Mouse (Mus musculus): ENCODE data around the gene Ces3b. TPM values are rescaled to one million over a fixed set of nuclear protein-coding genes. Genes with fewer than 3 reads are reported as not detected.

Ces3b gene
- total and polyA plus RNA-seq, 3 experiments = not detected

GRCm38 (mm10) chr8:105045824-105046401 lies 37.6 kb upstream of the Ces3b start:
- H3K36me3 ChIP-seq (ENCODE audit: control insufficient read depth in 1 of 2, insufficient read depth in 2 of 2, low read length in 2 of 2) = no peaks in the 10 kb centered on the region
- TF ChIP-seq NELFE (IDR thresholded peaks at IDR 0.05; ENCODE audit: low read depth, low read length) (no peak), MAFK (IDR thresholded peaks at IDR 0.05; ENCODE audit: borderline replicate concordance, low read depth, low read length) (no peak), SMC3 (IDR thresholded peaks at IDR 0.05; ENCODE audit: low read depth, low read length) (no peak), ZKSCAN1 (IDR thresholded peaks at IDR 0.05; ENCODE audit: low read depth, low read length) (no peak), POLR2AphosphoS5 (IDR thresholded peaks at IDR 0.05; ENCODE audit: borderline replicate concordance, low read depth, low read length) (no peak), TCF12 (IDR thresholded peaks at IDR 0.05; ENCODE audit: low read depth, low read length) (no peak), NRF1 (IDR thresholded peaks at IDR 0.05; ENCODE audit: insufficient read depth, low read depth, low read length, poor library complexity, severe bottlenecking) (no peak), MYB (IDR thresholded peaks at IDR 0.05; ENCODE audit: low read depth, low read length) (no peak), EP300 (IDR thresholded peaks at IDR 0.05; ENCODE audit: low read depth in 1 of 2, low read length in 2 of 2) (no peak), POLR2AphosphoS2 (IDR thresholded peaks at IDR 0.05; ENCODE audit: low read length) (no peak), CHD2 (IDR thresholded peaks at IDR 0.05; ENCODE audit: low read length) (no peak), POLR2A (IDR thresholded peaks at IDR 0.05; ENCODE audit: control insufficient read depth in 1 of 2, insufficient read depth in 1 of 2, low read depth in 1 of 2, low read length in 2 of 2, poor library complexity in 1 of 2) (no peak), MAZ (IDR thresholded peaks at IDR 0.05; ENCODE audit: low read depth, low read length) (no peak), ETS1 (IDR thresholded peaks at IDR 0.05; ENCODE audit: low read depth, low read length) (no peak), RAD21 (IDR thresholded peaks at IDR 0.05; ENCODE audit: low read depth, low read length) (no peak), GATA1 (IDR thresholded peaks at IDR 0.05; ENCODE audit: low read depth, low read length) (no peak), GABPA (IDR thresholded peaks at IDR 0.05; ENCODE audit: low read depth, low read length) (no peak)
- H3K9ac ChIP-seq (ENCODE audit: control insufficient read depth, low read depth, low read length, poor library complexity, severe bottlenecking) = no peak overlapping the region
- no peaks in the 10 kb centered on the region for H3K4me1 ChIP-seq (ENCODE audit: control insufficient read depth in 1 of 2, insufficient read depth in 2 of 2, low read length in 2 of 2)
- H3K9me3 ChIP-seq (replicated peaks; ENCODE audit: insufficient read depth, low read length) = no peaks in the 10 kb centered on the region
- H3K27me3 ChIP-seq (ENCODE audit: control insufficient read depth in 1 of 2, insufficient read depth in 2 of 2, low read length in 2 of 2) = peaks cover 0 to 2% of the 10 kb centered on the region in 2 experiments; a peak in 3 of 4 replicates
- DNase-seq (ENCODE audit: low read depth, low spot score) = no peak
- H3K4me3 ChIP-seq (ENCODE audit: control insufficient read depth in 1 of 2, insufficient read depth in 1 of 2, low read depth in 2 of 2, low read length in 2 of 2) = no peak overlapping the region
- H3K79me2 ChIP-seq (ENCODE audit: control insufficient read depth, insufficient read depth, low read length, poor library complexity) = no peaks in the 10 kb centered on the region
- H3K27ac ChIP-seq (ENCODE audit: control insufficient read depth, low read depth, low read length) = no peak overlapping the region

- H3K4me3 ChIP-seq (ENCODE audit: control insufficient read depth in 1 of 2, insufficient read depth in 1 of 2, low read depth in 2 of 2, low read length in 2 of 2) = no peak within 1 kb of the TSS
- no peak within 1 kb of the TSS for H3K27ac ChIP-seq (ENCODE audit: control insufficient read depth, low read depth, low read length)
- H3K9ac ChIP-seq (ENCODE audit: control insufficient read depth, low read depth, low read length, poor library complexity, severe bottlenecking) = no peak within 1 kb of the TSS
- no peaks in the 10 kb centered on the region; a peak in 2 of 4 replicates for H3K27me3 ChIP-seq (ENCODE audit: control insufficient read depth in 1 of 2, insufficient read depth in 2 of 2, low read length in 2 of 2)
- no peak for DNase-seq (ENCODE audit: low read depth, low spot score)
- no peaks in the 10 kb centered on the region for H3K79me2 ChIP-seq (ENCODE audit: control insufficient read depth, insufficient read depth, low read length, poor library complexity)
- H3K36me3 ChIP-seq (ENCODE audit: control insufficient read depth in 1 of 2, insufficient read depth in 2 of 2, low read length in 2 of 2) = no peaks in the 10 kb centered on the region
- no peaks in the 10 kb centered on the region for H3K9me3 ChIP-seq (replicated peaks; ENCODE audit: insufficient read depth, low read length)
- no peak for TF ChIP-seq RCOR1 (IDR thresholded peaks at IDR 0.05; ENCODE audit: low read depth, low read length)
- TF ChIP-seq MXI1 (IDR thresholded peaks at IDR 0.05; ENCODE audit: low read depth, low read length) = no peak
- no peak for TF ChIP-seq POLR2A (IDR thresholded peaks at IDR 0.05; ENCODE audit: control insufficient read depth in 1 of 2, insufficient read depth in 1 of 2, low read depth in 1 of 2, low read length in 2 of 2, poor library complexity in 1 of 2)
- no peak for TF ChIP-seq NELFE (IDR thresholded peaks at IDR 0.05; ENCODE audit: low read depth, low read length)
- TF ChIP-seq TCF12 (IDR thresholded peaks at IDR 0.05; ENCODE audit: low read depth, low read length) = no peak
- TF ChIP-seq ELF1 (IDR thresholded peaks at IDR 0.05; ENCODE audit: low read depth, low read length) = no peak
- no peak for TF ChIP-seq MEF2A (IDR thresholded peaks at IDR 0.05; ENCODE audit: extremely low read depth, insufficient replicate concordance, low read depth, low read length, poor library complexity, severe bottlenecking)
- no peak for TF ChIP-seq HCFC1 (IDR thresholded peaks at IDR 0.05; ENCODE audit: low read depth, low read length)
- no peak for TF ChIP-seq CHD2 (IDR thresholded peaks at IDR 0.05; ENCODE audit: low read length)
- no peak for TF ChIP-seq USF1 (IDR thresholded peaks at IDR 0.05; ENCODE audit: low read depth, low read length)
- TF ChIP-seq POLR2AphosphoS5 (IDR thresholded peaks at IDR 0.05; ENCODE audit: borderline replicate concordance, low read depth, low read length) = no peak
- TF ChIP-seq ZKSCAN1 (IDR thresholded peaks at IDR 0.05; ENCODE audit: low read depth, low read length) = no peak
- TF ChIP-seq GATA1 (IDR thresholded peaks at IDR 0.05; ENCODE audit: low read depth, low read length) = no peak
- no peak for TF ChIP-seq POLR2AphosphoS2 (IDR thresholded peaks at IDR 0.05; ENCODE audit: low read length)
- no peak for TF ChIP-seq RAD21 (IDR thresholded peaks at IDR 0.05; ENCODE audit: low read depth, low read length)
- no peak for TF ChIP-seq ZC3H11A (IDR thresholded peaks at IDR 0.05; ENCODE audit: low read depth, low read length)
- H3K4me1 ChIP-seq (ENCODE audit: control insufficient read depth in 1 of 2, insufficient read depth in 2 of 2, low read length in 2 of 2) = no peaks in the 10 kb centered on the region
These were observed 35.1 kb upstream of the Ces3b start, which contains the start of gene Ces3a for GRCm38 (mm10) chr8:105048371-105048854. Gene Ces3a (plus strand): TSS chr8:105048601.

Measured in MEL (cell line).